ENCODE assay signal across 9 mouse cellular contexts in genomic region chr9:37543869-37544440, GRCm38 (mm10). TPM values are rescaled to one million over a fixed set of nuclear protein-coding genes. Genes with fewer than 3 reads are reported as not detected.
DNase-seq lines count a peak whose midpoint lies in the region; ATAC-seq lines count a peak whose summit lies in the region.
"Had no signal": no experiment of that assay in that cellular context is flagged by ENCODE, and none has a peak within 500 bp of the region (broad histone marks: within the 10 kb centered on the region; RNA-seq: fewer than 3 reads in every experiment).

No protein-coding gene starts in this region.

- no peak for DNase-seq in heart, adult 8-10 months (ENCODE audit: low spot score)
- no peak for DNase-seq in forebrain, embryonic 10.5 days (ENCODE audit: extremely low spot score, low spot score)
- DNase-seq in ovary, postnatal 10 days (ENCODE audit: low spot score), result no peak
- DNase-seq in layer of hippocampus, postnatal 14 days (ENCODE audit: low spot score in 2 of 2), result no peak

- H3K9me3 ChIP-seq in heart, embryonic 15.5 days (replicated peaks), result no peaks in the 10 kb centered on the region
- H3K9me3 ChIP-seq in forebrain, embryonic 10.5 days, result no peaks in the 10 kb centered on the region
- H3K9me3 ChIP-seq in kidney, embryonic 15.5 days (replicated peaks), result no peaks in the 10 kb centered on the region
- no peaks in the 10 kb centered on the region for H3K9me3 ChIP-seq in midbrain, embryonic 16.5 days (replicated peaks; ENCODE audit: control insufficient read depth, low read length, poor library complexity, severe bottlenecking)

- H3K4me1 ChIP-seq in heart, embryonic 15.5 days (replicated peaks), result peaks cover 30% of the 10 kb centered on the region
- peaks cover 31% of the 10 kb centered on the region for H3K4me1 ChIP-seq in forebrain, embryonic 10.5 days
- peaks cover 31% of the 10 kb centered on the region for H3K4me1 ChIP-seq in kidney, embryonic 15.5 days
- H3K4me1 ChIP-seq in midbrain, embryonic 16.5 days (ENCODE audit: control insufficient read depth, insufficient read depth, low read length), result peaks cover 12% of the 10 kb centered on the region

- WGBS in heart, embryonic 15.5 days, result 30% methylated on average over 12 of the region's 12 CpGs
- WGBS in forebrain, embryonic 10.5 days, result 33% methylated on average over 12 of the region's 12 CpGs
- WGBS in kidney, embryonic 15.5 days, result 29% methylated on average over 12 of the region's 12 CpGs
- WGBS in midbrain, embryonic 16.5 days, result 26% methylated on average over 12 of the region's 12 CpGs

- no peaks in the 10 kb centered on the region for H3K36me3 ChIP-seq in heart, embryonic 15.5 days
- H3K36me3 ChIP-seq in forebrain, embryonic 10.5 days (replicated peaks), result no peaks in the 10 kb centered on the region
- no peaks in the 10 kb centered on the region for H3K36me3 ChIP-seq in kidney, embryonic 15.5 days
- H3K36me3 ChIP-seq in midbrain, embryonic 16.5 days (ENCODE audit: control insufficient read depth, insufficient read depth, low read length), result no peaks in the 10 kb centered on the region

- peak overlapping the region; percentile 84 for H3K4me2 ChIP-seq in heart, embryonic 15.5 days
- H3K4me2 ChIP-seq in kidney, embryonic 15.5 days, result peak overlapping the region; percentile 75
- peak overlapping the region; percentile 57 for H3K4me2 ChIP-seq in midbrain, embryonic 16.5 days (ENCODE audit: low read length)

- peaks cover 17% of the 10 kb centered on the region for H3K27me3 ChIP-seq in heart, embryonic 15.5 days
- H3K27me3 ChIP-seq in forebrain, embryonic 10.5 days (ENCODE audit: poor library complexity, severe bottlenecking), result peaks cover 100% of the 10 kb centered on the region
- H3K27me3 ChIP-seq in kidney, embryonic 15.5 days, result peaks cover 56% of the 10 kb centered on the region
- peaks cover 22% of the 10 kb centered on the region for H3K27me3 ChIP-seq in midbrain, embryonic 16.5 days (ENCODE audit: control insufficient read depth, insufficient read depth, low read depth, low read length)

- no peak for ATAC-seq in heart, embryonic 15.5 days (replicated peaks; ENCODE audit: insufficient number of reproducible peaks, insufficient read depth, low FRiP score, low read depth)
- peak; percentile 1; the same call in 1 of the 2 replicates for ATAC-seq in kidney, embryonic 15.5 days (replicated peaks; ENCODE audit: low FRiP score)
- no peak for ATAC-seq in midbrain, embryonic 16.5 days
- no peak for ATAC-seq in granulocyte monocyte progenitor cell, adult 5-6 weeks (replicated peaks; ENCODE audit: poor library complexity, severe bottlenecking)

- no peak overlapping the region for H3K27ac ChIP-seq in heart, embryonic 15.5 days
- no peak overlapping the region for H3K27ac ChIP-seq in forebrain, embryonic 10.5 days
- H3K27ac ChIP-seq in kidney, embryonic 15.5 days, result no peak overlapping the region
- no peak overlapping the region for H3K27ac ChIP-seq in midbrain, embryonic 16.5 days (ENCODE audit: low read length)

- H3K9ac ChIP-seq in heart, embryonic 15.5 days, result no peak overlapping the region
- H3K9ac ChIP-seq in kidney, embryonic 15.5 days, result no peak overlapping the region
- H3K9ac ChIP-seq in midbrain, embryonic 16.5 days (ENCODE audit: low read depth, low read length), result no peak overlapping the region

- peak overlapping the region; percentile 52 for H3K4me3 ChIP-seq in heart, embryonic 15.5 days
- peak overlapping the region; percentile 45 for H3K4me3 ChIP-seq in forebrain, embryonic 10.5 days
- H3K4me3 ChIP-seq in kidney, embryonic 15.5 days (replicated peaks), result peak overlapping the region; percentile 44
- H3K4me3 ChIP-seq in midbrain, embryonic 16.5 days (ENCODE audit: low read depth, low read length), result peak overlapping the region; percentile 34

RNA-seq across cellular contexts. Expression of gene Vsig2, which starts 4.9 kb away (rescaled TPM):
- polyA plus RNA-seq in heart, embryonic 15.5 days (2015; fragmentation: Nextera tagmentation; extraction: Ambion mirVana), result 2.3 and 2.5 TPM in 2 replicates
- total RNA-seq in heart, adult 8-10 months (2022), result 1 to 10 TPM; 1.9 to 5.2 (median 3.7) TPM
- polyA plus RNA-seq in forebrain, embryonic 10.5 days (2016; fragmentation: Nextera tagmentation; extraction: Ambion mirVana), result 0.29 and 0.47 TPM in 2 replicates
- 0.91 and 1.4 TPM in 2 replicates for polyA plus RNA-seq in kidney, embryonic 15.5 days (2015; fragmentation: Nextera tagmentation; extraction: Ambion mirVana)
- 0.72 and 1.2 TPM in 2 replicates for polyA plus RNA-seq in midbrain, embryonic 16.5 days (2015; fragmentation: Nextera tagmentation; extraction: Ambion mirVana)
- total RNA-seq in layer of hippocampus, postnatal 14 days (2021), result 1 to 10 TPM; 3.5 to 6.2 TPM
- 3.1 TPM in 1 of 2 replicates, not detected in the other for total RNA-seq in granulocyte monocyte progenitor cell, adult 5-6 weeks (2014; fragmentation: Nextera tagmentation)
- not detected in 2 replicates for total RNA-seq in granulocyte monocyte progenitor cell, adult 5-6 weeks (2017)
- total RNA-seq: MEL had no signal

RNA-seq across cellular contexts. Expression of gene Nrgn, which starts 8.7 kb away (rescaled TPM):
- 5.9 and 6.3 TPM in 2 replicates for polyA plus RNA-seq in heart, embryonic 15.5 days (2015; fragmentation: Nextera tagmentation; extraction: Ambion mirVana)
- 10 to 100 TPM in 2 of 4 experiments, 1 to 10 TPM in 2; 4.8 to 11.7 (median 8.5) TPM for total RNA-seq in heart, adult 8-10 months (2022)
- 1.7 and 1.8 TPM in 2 replicates for polyA plus RNA-seq in forebrain, embryonic 10.5 days (2016; fragmentation: Nextera tagmentation; extraction: Ambion mirVana)
- 3.4 and 4.2 TPM in 2 replicates for polyA plus RNA-seq in kidney, embryonic 15.5 days (2015; fragmentation: Nextera tagmentation; extraction: Ambion mirVana)
- polyA plus RNA-seq in midbrain, embryonic 16.5 days (2015; fragmentation: Nextera tagmentation; extraction: Ambion mirVana), result 13.8 and 18.4 TPM in 2 replicates
- total RNA-seq in layer of hippocampus, postnatal 14 days (2021), result 1,000 to 10,000 TPM; 1,609 to 1,636 TPM
- 4.3 and 12.5 TPM in 2 replicates for total RNA-seq in granulocyte monocyte progenitor cell, adult 5-6 weeks (2014; fragmentation: Nextera tagmentation)
- total RNA-seq in granulocyte monocyte progenitor cell, adult 5-6 weeks (2017), result 1.2 and 1.9 TPM in 2 replicates

RNA-seq across cellular contexts. Expression of gene Siae, which starts 11.5 kb away (rescaled TPM):
- polyA plus RNA-seq in heart, embryonic 15.5 days (2015; fragmentation: Nextera tagmentation; extraction: Ambion mirVana), result 9.0 and 10.2 TPM in 2 replicates
- total RNA-seq in heart, adult 8-10 months (2022), result 10 to 100 TPM in 1 of 4 experiments, 1 to 10 TPM in 3; 8.4 to 10.0 (median 9.1) TPM
- polyA plus RNA-seq in forebrain, embryonic 10.5 days (2016; fragmentation: Nextera tagmentation; extraction: Ambion mirVana), result 5.6 and 6.5 TPM in 2 replicates
- polyA plus RNA-seq in kidney, embryonic 15.5 days (2015; fragmentation: Nextera tagmentation; extraction: Ambion mirVana), result 9.5 and 9.6 TPM in 2 replicates
- 12.7 and 13.8 TPM in 2 replicates for polyA plus RNA-seq in midbrain, embryonic 16.5 days (2015; fragmentation: Nextera tagmentation; extraction: Ambion mirVana)
- total RNA-seq in layer of hippocampus, postnatal 14 days (2021), result 10 to 100 TPM; 12.1 to 14.0 TPM
- 11.0 and 16.9 TPM in 2 replicates for total RNA-seq in granulocyte monocyte progenitor cell, adult 5-6 weeks (2014; fragmentation: Nextera tagmentation)
- total RNA-seq in granulocyte monocyte progenitor cell, adult 5-6 weeks (2017), result 10.3 and 10.8 TPM in 2 replicates

RNA-seq across cellular contexts. Expression of gene Esam, which starts 16.1 kb away (rescaled TPM):
- 76.9 and 89.3 TPM in 2 replicates for polyA plus RNA-seq in heart, embryonic 15.5 days (2015; fragmentation: Nextera tagmentation; extraction: Ambion mirVana)
- total RNA-seq in heart, adult 8-10 months (2022), result 10 to 100 TPM; 53.1 to 62.0 (median 57.0) TPM
- 26.9 and 27.0 TPM in 2 replicates for polyA plus RNA-seq in forebrain, embryonic 10.5 days (2016; fragmentation: Nextera tagmentation; extraction: Ambion mirVana)
- polyA plus RNA-seq in kidney, embryonic 15.5 days (2015; fragmentation: Nextera tagmentation; extraction: Ambion mirVana), result 72.7 and 76.5 TPM in 2 replicates
- polyA plus RNA-seq in midbrain, embryonic 16.5 days (2015; fragmentation: Nextera tagmentation; extraction: Ambion mirVana), result 38.8 and 42.1 TPM in 2 replicates
- 10 to 100 TPM; 26.9 to 27.8 TPM for total RNA-seq in layer of hippocampus, postnatal 14 days (2021)
- total RNA-seq in granulocyte monocyte progenitor cell, adult 5-6 weeks (2014; fragmentation: Nextera tagmentation), result not detected in 2 replicates
- not detected in 2 replicates for total RNA-seq in granulocyte monocyte progenitor cell, adult 5-6 weeks (2017)

RNA-seq across cellular contexts. Expression of gene Msantd2, which starts 54.8 kb away (rescaled TPM):
- polyA plus RNA-seq in heart, embryonic 15.5 days (2015; fragmentation: Nextera tagmentation; extraction: Ambion mirVana), result 9.5 and 14.8 TPM in 2 replicates
- total RNA-seq in heart, adult 8-10 months (2022), result 1 to 10 TPM; 3.5 to 7.7 (median 5.4) TPM
- polyA plus RNA-seq in forebrain, embryonic 10.5 days (2016; fragmentation: Nextera tagmentation; extraction: Ambion mirVana), result 34.4 and 35.4 TPM in 2 replicates
- polyA plus RNA-seq in kidney, embryonic 15.5 days (2015; fragmentation: Nextera tagmentation; extraction: Ambion mirVana), result 22.1 and 23.9 TPM in 2 replicates
- 34.8 and 35.0 TPM in 2 replicates for polyA plus RNA-seq in midbrain, embryonic 16.5 days (2015; fragmentation: Nextera tagmentation; extraction: Ambion mirVana)
- 10 to 100 TPM; 22.3 to 22.7 TPM for total RNA-seq in layer of hippocampus, postnatal 14 days (2021)
- total RNA-seq in granulocyte monocyte progenitor cell, adult 5-6 weeks (2014; fragmentation: Nextera tagmentation), result 24.7 and 30.4 TPM in 2 replicates
- 20.6 and 31.1 TPM in 2 replicates for total RNA-seq in granulocyte monocyte progenitor cell, adult 5-6 weeks (2017)
